Mouse (Mus musculus) intestine, embryonic 16.5 days (tissue): Measurements from ENCODE around the gene Trpm3. TPM values are rescaled to one million over a fixed set of nuclear protein-coding genes. Genes with fewer than 3 reads are reported as not detected.

Experiments used
- ATAC-seq: fragments of 200-750 bp; cut with Nextera tagmentation; 2 replicates; pipeline ENCODE4 v1.8.0; 2017; ENCODE audit warnings: moderate TSS enrichment, moderate library complexity
- H3K27ac ChIP-seq: fragments of 300-500 bp; sonication (generic); 2 replicates; pipeline ENCODE4 v1.5.1; 2014; ENCODE audit warnings: mild to moderate bottlenecking, low read length
- H3K27me3 ChIP-seq: fragments of 300-500 bp; sonication (generic); replicated peaks from 2 replicates; pipeline ENCODE4 v1.6.1; 2014; ENCODE audit warnings: low read length, control low read depth, mixed read lengths; ENCODE audit not compliant: control insufficient read depth, insufficient read depth
- H3K36me3 ChIP-seq: fragments of 300-500 bp; sonication (generic); 2 replicates; pipeline ENCODE4 v1.6.1; 2014; ENCODE audit warnings: low read length, control low read depth; ENCODE audit not compliant: control insufficient read depth, insufficient read depth
- H3K4me1 ChIP-seq: fragments of 300-500 bp; sonication (generic); 2 replicates; pipeline ENCODE4 v1.6.1; 2014; ENCODE audit warnings: low read length, control low read depth, mixed read lengths; ENCODE audit not compliant: control insufficient read depth, insufficient read depth
- H3K4me2 ChIP-seq: fragments of 300-500 bp; sonication (generic); 2 replicates; pipeline ENCODE4 v1.6.1; 2014; ENCODE audit warnings: low read depth, low read length, control low read depth
- H3K4me3 ChIP-seq: fragments of 300-500 bp; sonication (generic); 2 replicates; pipeline ENCODE4 v1.5.1; 2014; ENCODE audit warnings: mild to moderate bottlenecking, low read length
- H3K9ac ChIP-seq: fragments of 300-500 bp; sonication (generic); 2 replicates; pipeline ENCODE4 v1.6.1; 2014; ENCODE audit warnings: low read depth, low read length
- H3K9me3 ChIP-seq: fragments of 300-500 bp; sonication (generic); 2 replicates; pipeline ENCODE4 v1.6.1; 2016; ENCODE audit warnings: low read length, control low read depth; ENCODE audit not compliant: control insufficient read depth
- WGBS: fragments of 180-500 bp; shearing (Covaris S2); extraction: QIAGEN DNeasy Blood & Tissue Kit; methylation state at CpG from one replicate; pipeline ENCODE4 v1.1.7; 2014; 5-methylcytosine and 5-hydroxymethylcytosine counted together
- polyA plus RNA-seq: library from polyadenylated mRNA; unstranded; fragments of >200 nt; fragmentation: Nextera tagmentation; extraction: Ambion mirVana; gene quantifications from 2 replicates; pipeline ENCODE4 v1.2.1, GENCODE M21; 2015

Trpm3 gene
- polyA plus RNA-seq, 1 experiment from 2014 or later = 0.27 TPM

DNA sequence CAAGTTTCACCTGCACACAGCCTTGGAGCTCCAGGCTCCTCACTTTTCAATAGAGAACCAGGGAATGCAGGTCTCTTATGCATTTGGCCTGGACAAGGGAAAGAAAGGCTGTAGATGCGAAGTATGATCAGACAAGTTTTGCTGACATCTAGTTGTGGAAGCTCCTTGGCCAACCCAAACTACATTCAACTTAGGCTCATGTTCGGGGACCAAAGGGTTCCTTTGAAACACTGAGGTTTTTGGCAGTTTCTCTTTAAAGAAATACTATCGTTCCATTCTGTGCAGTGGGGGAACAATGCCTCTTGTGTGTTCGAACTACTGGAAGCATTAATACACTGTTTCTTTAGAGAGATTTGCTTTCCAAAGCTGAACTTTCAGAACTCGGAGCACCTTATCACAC is 553.1 kb downstream of the Trpm3 start:
- WGBS = 82% methylated on average over 5 of the region's 5 CpGs
- Histone ChIP-seq H3K4me1 (no peaks in the 10 kb centered on the region), H3K36me3 (no peaks in the 10 kb centered on the region), H3K27ac (no peak overlapping the region), H3K9me3 (no peaks in the 10 kb centered on the region), H3K9ac (no peak overlapping the region), H3K27me3 (no peaks in the 10 kb centered on the region), H3K4me3 (no peak overlapping the region), H3K4me2 (no peak overlapping the region)
- no peak for ATAC-seq

GRCm38 (mm10) chr19:22692553-22692952 is 553.7 kb downstream of the Trpm3 start:
- H3K27me3 ChIP-seq = no peaks in the 10 kb centered on the region
- no peak overlapping the region for H3K4me2 ChIP-seq
- H3K27ac ChIP-seq = no peak overlapping the region
- H3K36me3 ChIP-seq = no peaks in the 10 kb centered on the region
- no peak overlapping the region for H3K4me3 ChIP-seq
- 60% methylated on average over 4 of the region's 4 CpGs for WGBS
- H3K4me1 ChIP-seq = no peaks in the 10 kb centered on the region
- H3K9ac ChIP-seq = no peak overlapping the region
- ATAC-seq = no peak
- no peaks in the 10 kb centered on the region for H3K9me3 ChIP-seq

DNA sequence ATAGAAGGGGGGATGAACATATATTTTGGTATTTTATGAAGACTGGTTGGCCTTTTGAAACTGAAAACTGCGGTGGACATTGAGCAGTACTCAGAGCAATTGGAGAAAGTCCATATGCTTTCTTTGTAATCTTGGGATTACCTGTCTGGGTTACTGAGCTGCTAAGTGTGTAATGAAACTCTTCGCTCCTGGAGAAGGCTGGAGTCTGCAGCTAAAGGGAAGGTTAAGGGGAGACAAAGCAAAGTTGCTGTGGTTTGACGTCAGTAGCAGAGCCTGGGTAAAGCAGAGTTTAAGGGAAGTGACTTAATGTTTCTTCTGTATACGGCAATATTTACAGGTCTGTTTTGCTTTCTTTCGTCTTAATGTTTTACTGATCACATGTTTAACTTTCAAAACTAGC is 554.1 kb downstream of the Trpm3 start:
- H3K4me1 ChIP-seq = no peaks in the 10 kb centered on the region
- no peaks in the 10 kb centered on the region for H3K36me3 ChIP-seq
- H3K9ac ChIP-seq = no peak overlapping the region
- no peaks in the 10 kb centered on the region for H3K9me3 ChIP-seq
- H3K27me3 ChIP-seq = no peaks in the 10 kb centered on the region
- no peak overlapping the region for H3K4me3 ChIP-seq
- no peak overlapping the region for H3K4me2 ChIP-seq
- H3K27ac ChIP-seq = no peak overlapping the region
- WGBS = 59% methylated on average over 5 of the region's 5 CpGs
- no peak for ATAC-seq

GRCm38 (mm10) chr19:22695423-22695822 is 556.6 kb downstream of the Trpm3 start:
- ATAC-seq = no peak

GRCm38 (mm10) chr19:22698737-22699136 is 559.9 kb downstream of the Trpm3 start:
- Histone ChIP-seq H3K9me3 (no peaks in the 10 kb centered on the region), H3K27me3 (no peaks in the 10 kb centered on the region), H3K9ac (no peak overlapping the region), H3K27ac (no peak overlapping the region), H3K4me2 (no peak overlapping the region), H3K4me3 (no peak overlapping the region), H3K36me3 (no peaks in the 10 kb centered on the region), H3K4me1 (no peaks in the 10 kb centered on the region)
- ATAC-seq = no peak
- WGBS = 82% methylated on average over 4 of the region's 4 CpGs

More at GRCm38 (mm10) chr19:22695423-22695822, 556.6 kb downstream of the Trpm3 start:
- no peaks in the 10 kb centered on the region for H3K27me3 ChIP-seq
- 32% methylated on average over 2 of the region's 2 CpGs for WGBS
- no peaks in the 10 kb centered on the region for H3K36me3 ChIP-seq
- H3K4me1 ChIP-seq = no peaks in the 10 kb centered on the region
- H3K27ac ChIP-seq = no peak overlapping the region
- no peaks in the 10 kb centered on the region for H3K9me3 ChIP-seq
- H3K4me3 ChIP-seq = no peak overlapping the region
- H3K9ac ChIP-seq = no peak overlapping the region
- no peak overlapping the region for H3K4me2 ChIP-seq

- no peak overlapping the region for H3K9ac ChIP-seq
- no peaks in the 10 kb centered on the region for H3K27me3 ChIP-seq
- no peak for ATAC-seq
- no peak overlapping the region for H3K27ac ChIP-seq
- H3K36me3 ChIP-seq = no peaks in the 10 kb centered on the region
- H3K9me3 ChIP-seq = no peaks in the 10 kb centered on the region
- 40% methylated on average over 5 of the region's 5 CpGs for WGBS
- no peaks in the 10 kb centered on the region for H3K4me1 ChIP-seq
- H3K4me2 ChIP-seq = no peak overlapping the region
- H3K4me3 ChIP-seq = no peak overlapping the region
Measured at GRCm38 (mm10) chr19:22700871-22701651, 562.2 kb downstream of the Trpm3 start.

GRCm38 (mm10) chr19:22703876-22704275 is 565.0 kb downstream of the Trpm3 start:
- Histone ChIP-seq H3K4me3 (no peak overlapping the region), H3K9ac (no peak overlapping the region), H3K4me2 (no peak overlapping the region), H3K4me1 (no peaks in the 10 kb centered on the region), H3K27me3 (no peaks in the 10 kb centered on the region), H3K27ac (no peak overlapping the region), H3K9me3 (no peaks in the 10 kb centered on the region), H3K36me3 (no peaks in the 10 kb centered on the region)
- no peak for ATAC-seq
- 79% methylated on average over 6 of the region's 6 CpGs for WGBS

DNA sequence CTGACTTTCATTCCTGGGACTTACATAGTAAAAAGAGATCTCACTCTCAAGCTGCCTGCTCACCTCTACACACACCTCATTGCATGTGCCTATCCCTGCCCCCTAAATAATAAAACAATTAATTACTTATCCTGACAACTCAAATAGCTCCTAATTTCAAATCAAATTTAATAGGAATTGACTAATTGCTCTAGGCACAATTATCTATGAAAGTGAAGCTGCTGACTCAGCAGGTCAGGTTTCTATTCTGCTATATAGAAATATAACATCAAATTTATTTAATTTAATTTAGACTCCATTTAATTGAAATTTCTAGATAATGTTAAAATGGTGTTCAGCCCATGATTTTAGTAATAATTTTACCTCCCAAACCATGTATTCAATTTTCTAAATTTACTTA is 566.6 kb downstream of the Trpm3 start:
- H3K27ac ChIP-seq = no peak overlapping the region
- no peak for ATAC-seq

GRCm38 (mm10) chr19:22719027-22719426 is 580.2 kb downstream of the Trpm3 start:
- Histone ChIP-seq H3K4me1 (no peaks in the 10 kb centered on the region), H3K27ac (no peak overlapping the region), H3K36me3 (no peaks in the 10 kb centered on the region), H3K4me3 (no peak overlapping the region), H3K27me3 (no peaks in the 10 kb centered on the region), H3K4me2 (no peak overlapping the region), H3K9me3 (no peaks in the 10 kb centered on the region), H3K9ac (no peak overlapping the region)
- ATAC-seq = no peak
- whole genome bisulfite sequencing = 62% methylated on average over 2 of the region's 2 CpGs

More for the DNA sequence above, 566.6 kb downstream of the Trpm3 start:
- H3K36me3 ChIP-seq = no peaks in the 10 kb centered on the region
- H3K4me3 ChIP-seq = no peak overlapping the region
- H3K9ac ChIP-seq = no peak overlapping the region
- H3K9me3 ChIP-seq = no peaks in the 10 kb centered on the region
- no peak overlapping the region for H3K4me2 ChIP-seq
- H3K27me3 ChIP-seq = no peaks in the 10 kb centered on the region
- H3K4me1 ChIP-seq = no peaks in the 10 kb centered on the region

GRCm38 (mm10) chr19:22729846-22730245 is 591.0 kb downstream of the Trpm3 start:
- Histone ChIP-seq H3K4me3 (no peak overlapping the region), H3K36me3 (no peaks in the 10 kb centered on the region), H3K4me2 (no peak overlapping the region), H3K4me1 (no peaks in the 10 kb centered on the region), H3K27ac (no peak overlapping the region), H3K9me3 (no peaks in the 10 kb centered on the region), H3K27me3 (no peaks in the 10 kb centered on the region), H3K9ac (no peak overlapping the region)
- WGBS = 75% methylated on average over 2 of the region's 2 CpGs
- ATAC-seq = no peak
